Mouse (Mus musculus) bone marrow, adult 2 months (tissue): ENCODE results near the gene Lyg2.

Experiments used
- CTCF ChIP-seq: fragments of 200-500 bp; IDR thresholded peaks from 2 replicates; pipeline ENCODE4 v1.5.1; 2011; ENCODE audit warnings: low read length, control low read depth; ENCODE audit not compliant: control insufficient read depth, insufficient read depth
- POLR2A ChIP-seq: fragments of 200-500 bp; IDR thresholded peaks from 2 replicates; pipeline ENCODE4 v1.6.1; 2011; ENCODE audit warnings: low read depth, mild to moderate bottlenecking, control low read depth, low read length, borderline replicate concordance; ENCODE audit not compliant: control insufficient read depth

DNA sequence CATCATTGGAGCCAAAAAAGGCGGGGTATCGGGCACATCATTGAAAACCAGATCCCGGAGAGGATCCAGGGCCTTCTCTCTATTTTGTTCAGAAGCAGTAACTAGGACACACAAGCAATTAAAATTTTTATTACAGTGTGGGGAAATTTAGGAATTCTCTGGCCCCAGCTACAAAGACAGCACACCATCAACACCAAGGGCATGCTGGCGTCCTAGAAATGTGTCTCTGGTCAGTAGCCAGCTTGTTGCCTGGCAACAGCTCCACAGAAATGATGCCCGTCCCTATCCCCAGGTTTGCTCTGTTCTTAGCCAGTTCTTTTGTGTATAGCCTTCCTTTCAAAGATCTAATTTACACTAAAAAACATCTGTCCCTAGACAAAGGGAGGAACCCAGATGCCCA lies 43.2 kb upstream of the Lyg2 start:
- TF ChIP-seq CTCF (no peak), POLR2A (no peak)
